Mouse (Mus musculus): ENCODE measurements around the gene Msantd2. TPM values are rescaled to one million over a fixed set of nuclear protein-coding genes. Genes with fewer than 3 reads are reported as not detected.
A peak's percentile ranks its signal among the peaks of the same experiment; 100 is the strongest.

Gene Msantd2
- polyA plus RNA-seq (2016; fragmentation: Nextera tagmentation; extraction: Ambion mirVana): 50.7 TPM in 2 replicates

- Histone ChIP-seq H3K4me1 (peaks cover 22% of the 10 kb centered on the region), H3K9ac (peak within 1 kb of the TSS; percentile 96), H3K9me3 (replicated peaks) (no peaks in the 10 kb centered on the region), H3K27me3 (no peaks in the 10 kb centered on the region), H3K36me3 (no peaks in the 10 kb centered on the region), H3K4me3 (peak within 1 kb of the TSS; percentile 99), H3K4me2 (replicated peaks) (peak within 1 kb of the TSS; percentile 78), H3K27ac (peak within 1 kb of the TSS; percentile 99)
- WGBS: under 1% methylated on average over 44 of the region's 44 CpGs
- ATAC-seq (ENCODE audit: low FRiP score): peak; percentile 96
Measured at GRCm38 (mm10) chr9:37488611-37489396, at the start of gene Msantd2. TSS of gene Msantd2 (plus strand) at chr9:37489319.

- Histone ChIP-seq H3K4me2 (replicated peaks) (no peak overlapping the region), H3K27me3 (peaks cover 73% of the 10 kb centered on the region), H3K9ac (no peak overlapping the region), H3K27ac (peak overlapping the region; percentile 71), H3K9me3 (replicated peaks) (no peaks in the 10 kb centered on the region), H3K4me1 (peaks cover 39% of the 10 kb centered on the region), H3K36me3 (no peaks in the 10 kb centered on the region), H3K4me3 (no peak overlapping the region)
- WGBS: 1% methylated on average over 5 of the region's 5 CpGs
- no peak for ATAC-seq (ENCODE audit: low FRiP score)
Measured at GRCm38 (mm10) chr9:37452401-37452800, 36.7 kb upstream of the Msantd2 start.

- Histone ChIP-seq H3K9ac (no peak overlapping the region), H3K36me3 (no peaks in the 10 kb centered on the region), H3K4me2 (replicated peaks) (no peak overlapping the region), H3K27me3 (peaks cover 78% of the 10 kb centered on the region), H3K4me3 (no peak overlapping the region), H3K27ac (peak overlapping the region; percentile 76; the same call in 1 of the 2 replicates), H3K4me1 (peaks cover 39% of the 10 kb centered on the region), H3K9me3 (replicated peaks) (no peaks in the 10 kb centered on the region)
- ATAC-seq (ENCODE audit: low FRiP score): no peak
- WGBS: 32% methylated on average over 4 of the region's 4 CpGs
Measured at GRCm38 (mm10) chr9:37453328-37453727, 35.8 kb upstream of the Msantd2 start.

- ATAC-seq (ENCODE audit: low FRiP score): peak; percentile 84
- no peak overlapping the region for H3K9ac ChIP-seq
- 3% methylated on average over 6 of the region's 6 CpGs for whole genome bisulfite sequencing
- peaks cover 43% of the 10 kb centered on the region for H3K4me1 ChIP-seq
- H3K27me3 ChIP-seq: peaks cover 82% of the 10 kb centered on the region
- H3K27ac ChIP-seq: peak overlapping the region; percentile 76
- H3K36me3 ChIP-seq: no peaks in the 10 kb centered on the region
- H3K4me3 ChIP-seq: no peak overlapping the region
- H3K9me3 ChIP-seq (replicated peaks): no peaks in the 10 kb centered on the region
- H3K4me2 ChIP-seq (replicated peaks): 0 out of 2 replicates have a peak overlapping the region, but pooled peaks have one; percentile 15
Measured at GRCm38 (mm10) chr9:37454011-37454492, 35.1 kb upstream of the Msantd2 start.

- Histone ChIP-seq H3K4me2 (replicated peaks) (0 out of 2 replicates have a peak overlapping the region, but pooled peaks have one; percentile 15), H3K27me3 (peaks cover 86% of the 10 kb centered on the region), H3K9ac (no peak overlapping the region), H3K27ac (peak overlapping the region; percentile 76), H3K4me1 (peaks cover 48% of the 10 kb centered on the region), H3K9me3 (replicated peaks) (no peaks in the 10 kb centered on the region), H3K4me3 (no peak overlapping the region), H3K36me3 (no peaks in the 10 kb centered on the region)
- no peak for ATAC-seq (ENCODE audit: low FRiP score)
- WGBS: 1% methylated on average over 3 of the region's 3 CpGs
Measured at GRCm38 (mm10) chr9:37454991-37455390, 34.1 kb upstream of the Msantd2 start.

- no peaks in the 10 kb centered on the region for H3K9me3 ChIP-seq (replicated peaks)
- ATAC-seq (ENCODE audit: low FRiP score): no peak
- peaks cover 57% of the 10 kb centered on the region for H3K4me1 ChIP-seq
- peak overlapping the region; percentile 24; the same call in 1 of the 2 replicates for H3K4me3 ChIP-seq
- peak overlapping the region; percentile 44 for H3K4me2 ChIP-seq (replicated peaks)
- WGBS: 2% methylated on average over 8 of the region's 8 CpGs
- peaks cover 86% of the 10 kb centered on the region for H3K27me3 ChIP-seq
- no peak overlapping the region for H3K9ac ChIP-seq
- peak overlapping the region; percentile 58 for H3K27ac ChIP-seq
- H3K36me3 ChIP-seq: no peaks in the 10 kb centered on the region
Measured at GRCm38 (mm10) chr9:37455868-37456267, 33.3 kb upstream of the Msantd2 start.

GRCm38 (mm10) chr9:37456481-37456910, 32.6 kb upstream of the Msantd2 start:
- ATAC-seq (ENCODE audit: low FRiP score): peak; percentile 57
- peaks cover 58% of the 10 kb centered on the region for H3K4me1 ChIP-seq
- under 1% methylated on average over 18 of the region's 20 CpGs for WGBS
- H3K4me2 ChIP-seq (replicated peaks): peak overlapping the region; percentile 44
- no peaks in the 10 kb centered on the region for H3K36me3 ChIP-seq
- H3K9ac ChIP-seq: no peak overlapping the region
- H3K27me3 ChIP-seq: peaks cover 87% of the 10 kb centered on the region
- peak overlapping the region; percentile 58 for H3K27ac ChIP-seq
- H3K9me3 ChIP-seq (replicated peaks): no peaks in the 10 kb centered on the region
- H3K4me3 ChIP-seq: peak overlapping the region; percentile 24

- Histone ChIP-seq H3K9me3 (replicated peaks) (no peaks in the 10 kb centered on the region), H3K36me3 (no peaks in the 10 kb centered on the region), H3K27ac (peak overlapping the region; percentile 58), H3K4me1 (peaks cover 56% of the 10 kb centered on the region), H3K9ac (no peak overlapping the region), H3K27me3 (peaks cover 92% of the 10 kb centered on the region), H3K4me3 (no peak overlapping the region), H3K4me2 (replicated peaks) (peak overlapping the region; percentile 44)
- ATAC-seq (ENCODE audit: low FRiP score): no peak
- WGBS: 38% methylated on average over 1 of the region's 1 CpGs
Measured at GRCm38 (mm10) chr9:37457151-37457550, 32.0 kb upstream of the Msantd2 start.

- Histone ChIP-seq H3K36me3 (no peaks in the 10 kb centered on the region), H3K27me3 (peaks cover 89% of the 10 kb centered on the region), H3K4me2 (replicated peaks) (peak overlapping the region; percentile 85), H3K9me3 (replicated peaks) (no peaks in the 10 kb centered on the region), H3K9ac (peak overlapping the region; percentile 75), H3K4me3 (peak overlapping the region; percentile 50), H3K27ac (peak overlapping the region; percentile 97), H3K4me1 (peaks cover 41% of the 10 kb centered on the region)
- ATAC-seq (ENCODE audit: low FRiP score): no peak
- WGBS: 0% methylated on average over 9 of the region's 9 CpGs
Measured at GRCm38 (mm10) chr9:37459665-37460042, 29.5 kb upstream of the Msantd2 start.

GRCm38 (mm10) chr9:37460043-37460960, 28.8 kb upstream of the Msantd2 start:
- Histone ChIP-seq H3K4me3 (peak overlapping the region; percentile 50), H3K4me1 (peaks cover 35% of the 10 kb centered on the region), H3K27ac (peak overlapping the region; percentile 97), H3K9me3 (replicated peaks) (no peaks in the 10 kb centered on the region), H3K4me2 (replicated peaks) (peak overlapping the region; percentile 85), H3K27me3 (peaks cover 82% of the 10 kb centered on the region), H3K9ac (peak overlapping the region; percentile 75), H3K36me3 (no peaks in the 10 kb centered on the region)
- peak; percentile 71 for ATAC-seq (ENCODE audit: low FRiP score)
- WGBS: under 1% methylated on average over 81 of the region's 81 CpGs

- H3K4me2 ChIP-seq (replicated peaks): peak overlapping the region; percentile 85
- H3K9ac ChIP-seq: peak overlapping the region; percentile 75
- H3K36me3 ChIP-seq: no peaks in the 10 kb centered on the region
- ATAC-seq (ENCODE audit: low FRiP score): no peak
- peak overlapping the region; percentile 97 for H3K27ac ChIP-seq
- WGBS: 9% methylated on average over 5 of the region's 5 CpGs
- H3K27me3 ChIP-seq: peaks cover 76% of the 10 kb centered on the region
- H3K4me3 ChIP-seq: peak overlapping the region; percentile 50
- peaks cover 29% of the 10 kb centered on the region for H3K4me1 ChIP-seq
- H3K9me3 ChIP-seq (replicated peaks): no peaks in the 10 kb centered on the region
Measured at GRCm38 (mm10) chr9:37460961-37461340, 28.2 kb upstream of the Msantd2 start.

GRCm38 (mm10) chr9:37461571-37461970, 27.5 kb upstream of the Msantd2 start:
- ATAC-seq (ENCODE audit: low FRiP score): no peak
- Histone ChIP-seq H3K27me3 (peaks cover 71% of the 10 kb centered on the region), H3K4me3 (no peak overlapping the region), H3K36me3 (no peaks in the 10 kb centered on the region), H3K9ac (no peak overlapping the region), H3K4me2 (replicated peaks) (no peak overlapping the region), H3K4me1 (peaks cover 23% of the 10 kb centered on the region), H3K27ac (no peak overlapping the region), H3K9me3 (replicated peaks) (no peaks in the 10 kb centered on the region)
- WGBS: 8% methylated on average over 3 of the region's 3 CpGs

Data from hindbrain, embryonic 12.5 days (tissue).